Mouse (Mus musculus) spleen, adult 12 weeks (tissue): ENCODE measurements around the gene Mkrn2.

Experiments
- DNase-seq: peaks from one replicate; pipeline ENCODE4 v3.0.0; 2022; ENCODE audit warnings: low spot score

Mkrn2 gene

GRCm38 (mm10) chr6:115601715-115602523 lies at the start of gene Mkrn2:
Gene Mkrn2 (plus strand): TSS chr6:115601902.
- DNase-seq: peak; percentile 76

GRCm38 (mm10) chr6:115555485-115555884 lies 46.2 kb upstream of the Mkrn2 start:
- DNase-seq: no peak

- no peak for DNase-seq
These were observed 43.5 kb upstream of the Mkrn2 start for GRCm38 (mm10) chr6:115558176-115558575.

GRCm38 (mm10) chr6:115559651-115560632 lies 41.8 kb upstream of the Mkrn2 start:
- no peak for DNase-seq

GRCm38 (mm10) chr6:115565479-115566045 lies 36.1 kb upstream of the Mkrn2 start:
- DNase-seq: no peak

- DNase-seq: no peak
These were observed 27.5 kb upstream of the Mkrn2 start for GRCm38 (mm10) chr6:115574171-115574570.

- no peak for DNase-seq
These were observed 24.3 kb upstream of the Mkrn2 start for GRCm38 (mm10) chr6:115577407-115577806.

GRCm38 (mm10) chr6:115577941-115578340 lies 23.8 kb upstream of the Mkrn2 start:
- DNase-seq: no peak

GRCm38 (mm10) chr6:115580810-115581209 lies 20.9 kb upstream of the Mkrn2 start:
- no peak for DNase-seq

GRCm38 (mm10) chr6:115582328-115583115 lies 19.2 kb upstream of the Mkrn2 start:
- no peak for DNase-seq

GRCm38 (mm10) chr6:115583430-115584125 lies 18.1 kb upstream of the Mkrn2 start:
- no peak for DNase-seq

- no peak for DNase-seq
These were observed 17.5 kb upstream of the Mkrn2 start for GRCm38 (mm10) chr6:115584176-115584575.

- DNase-seq: no peak
These were observed 15.4 kb upstream of the Mkrn2 start for GRCm38 (mm10) chr6:115586321-115586720.

- DNase-seq: no peak
These were observed 9.9 kb upstream of the Mkrn2 start for GRCm38 (mm10) chr6:115591692-115592359.

GRCm38 (mm10) chr6:115592458-115592857 lies 9.2 kb upstream of the Mkrn2 start, which contains the start of gene Mkrn2os:
Gene Mkrn2os (minus strand): TSS chr6:115592576.
- no peak for DNase-seq

- DNase-seq: no peak
These were observed 8.4 kb upstream of the Mkrn2 start for GRCm38 (mm10) chr6:115593252-115593651.

- DNase-seq: no peak
These were observed 7.2 kb upstream of the Mkrn2 start for GRCm38 (mm10) chr6:115594463-115594862.

GRCm38 (mm10) chr6:115595667-115596066 lies 6.0 kb upstream of the Mkrn2 start:
- DNase-seq: no peak

GRCm38 (mm10) chr6:115601322-115601714 lies 384 bp upstream of the Mkrn2 start:
- no peak for DNase-seq

GRCm38 (mm10) chr6:115606461-115606860 lies 4.8 kb downstream of the Mkrn2 start:
- DNase-seq: no peak
